Mouse (Mus musculus): ENCODE data around the gene Birc3.
"Not testable (repeated sequence)": the region's sequence is repeated elsewhere in the genome, so short reads cannot be mapped to it uniquely, and the experiment has no call there.

The Birc3 gene

GRCm38 (mm10) chr9:7866981-7867380, 6.0 kb downstream of the Birc3 start:
- DNase-seq = not testable (repeated sequence)

- no peak for DNase-seq
Measured at GRCm38 (mm10) chr9:7860976-7861375, 12.0 kb downstream of the Birc3 start.

GRCm38 (mm10) chr9:7855912-7856311, 17.1 kb downstream of the Birc3 start:
- no peak for DNase-seq

- no peak for DNase-seq
Measured at GRCm38 (mm10) chr9:7855374-7855773, 17.6 kb downstream of the Birc3 start.

GRCm38 (mm10) chr9:7854196-7854595, 18.8 kb downstream of the Birc3 start:
- not testable (repeated sequence) for DNase-seq

- DNase-seq = no peak
Measured at GRCm38 (mm10) chr9:7852346-7853230, 20.4 kb downstream of the Birc3 start.

GRCm38 (mm10) chr9:7851841-7852240, 21.1 kb downstream of the Birc3 start:
- DNase-seq = no peak

GRCm38 (mm10) chr9:7848191-7848590, 24.8 kb downstream of the Birc3 start:
- no peak for DNase-seq

- DNase-seq = no peak
Measured at GRCm38 (mm10) chr9:7846667-7847199, 26.3 kb downstream of the Birc3 start.

GRCm38 (mm10) chr9:7845216-7845895, 27.6 kb downstream of the Birc3 start:
- DNase-seq = no peak

- DNase-seq = no peak
Measured at GRCm38 (mm10) chr9:7841221-7841620, 31.8 kb downstream of the Birc3 start.

- DNase-seq = no peak
Measured at GRCm38 (mm10) chr9:7837806-7838440, 35.1 kb downstream of the Birc3 start.

- peak; percentile 90 to 92 for DNase-seq
Measured at GRCm38 (mm10) chr9:7836905-7837805, 35.8 kb downstream of the Birc3 start, which contains the start of gene Birc2. Birc2 (minus strand) TSS chr9:7837064.

- peak; percentile 23 to 46 for DNase-seq
Measured at GRCm38 (mm10) chr9:7836331-7836730, 36.7 kb downstream of the Birc3 start.

GRCm38 (mm10) chr9:7835302-7835701, 37.7 kb downstream of the Birc3 start:
- no peak for DNase-seq

GRCm38 (mm10) chr9:7833421-7833820, 39.6 kb downstream of the Birc3 start:
- DNase-seq = no peak

GRCm38 (mm10) chr9:7829531-7830528, 43.2 kb downstream of the Birc3 start:
- no peak for DNase-seq

- no peak for DNase-seq
Measured at GRCm38 (mm10) chr9:7828706-7829105, 44.3 kb downstream of the Birc3 start.

GRCm38 (mm10) chr9:7824916-7825315, 48.1 kb downstream of the Birc3 start:
- no peak for DNase-seq

- no peak for DNase-seq
Measured at GRCm38 (mm10) chr9:7822758-7823157, 50.2 kb downstream of the Birc3 start.

- no peak for DNase-seq
Measured at GRCm38 (mm10) chr9:7805101-7805506, 67.9 kb downstream of the Birc3 start.

Measured in spleen, adult 18-20 months (tissue).